Mouse (Mus musculus) left cerebral cortex, adult 18-20 months (tissue): ENCODE results near the gene Chrna5. TPM values are rescaled to one million over a fixed set of nuclear protein-coding genes. Genes with fewer than 3 reads are reported as not detected.
"Not testable (repeated sequence)": the region's sequence is repeated elsewhere in the genome, so short reads cannot be mapped to it uniquely, and the experiment has no call there.

Experiments
- DNase-seq, 2 experiments: peaks; one replicate each; pipeline ENCODE4 v3.0.0; 2021 to 2022; ENCODE audit warnings: low spot score in 2 of 2, mixed read lengths in 1 of 2
- long read RNA-seq, 2 experiments: library from polyadenylated mRNA; stranded (forward); transcript quantifications; one replicate each; pipeline ENCODE4 v2.0.0; 2021
- total RNA-seq, 2 experiments: library from RNA; stranded (reverse); gene quantifications; 2 replicates each; pipeline ENCODE4 v1.2.3; 2021

Chrna5 gene
- 1 to 10 TPM; 3.4 to 3.9 TPM for total RNA-seq
- long read RNA-seq, experiment 1, partial matches to known transcripts: 0 of 2 reads
- long read RNA-seq, experiment 1, other reads (novel, unspliced or antisense): 1 of 2 reads
- long read RNA-seq, experiment 2, partial matches to known transcripts: 0 of 2 reads
- long read RNA-seq, experiment 2, other reads (novel, unspliced or antisense): 2 of 2 reads

DNA sequence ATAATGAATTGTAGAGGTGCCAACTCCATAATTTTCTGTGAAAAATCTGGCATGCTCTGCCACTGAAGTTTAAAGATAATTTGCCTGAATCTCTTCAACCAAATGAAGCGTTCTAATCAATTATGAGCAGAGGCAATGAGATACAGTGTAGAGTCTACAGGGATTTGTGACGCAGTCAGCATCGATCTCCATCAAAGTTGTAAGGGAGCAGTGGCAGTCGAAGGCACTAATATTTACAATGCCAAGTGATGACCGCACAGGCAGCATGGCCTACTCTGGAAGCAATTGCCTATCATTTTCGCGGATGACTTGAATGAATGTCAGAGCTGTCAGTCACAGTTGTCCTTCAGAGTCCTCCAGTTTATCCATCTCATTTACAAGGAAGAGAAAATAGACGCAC, at the start of gene Chrna5:
Chrna5 (plus strand) TSS at position 207 of the 400 bp plus-strand sequence.
- no peak for DNase-seq

DNA sequence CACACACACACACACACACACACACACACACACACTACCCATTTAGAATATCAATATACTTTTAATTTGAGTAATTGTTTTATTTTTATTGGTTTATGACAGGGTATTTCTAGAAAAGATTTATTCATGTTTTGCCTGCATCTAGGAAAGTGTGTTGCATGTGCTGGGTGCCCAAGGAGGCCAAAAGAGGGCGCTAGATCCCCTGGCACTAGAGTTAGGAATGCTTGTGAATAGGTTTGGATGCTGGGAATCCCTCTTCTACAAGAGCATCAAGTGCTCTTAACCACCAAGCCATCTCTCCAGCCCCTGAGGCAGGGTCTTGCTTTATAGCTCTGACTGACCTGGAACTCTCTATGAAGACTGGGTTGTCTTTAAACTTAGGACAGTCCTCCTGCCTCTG, 48.9 kb upstream of the Chrna5 start:
- no peak for DNase-seq

DNA sequence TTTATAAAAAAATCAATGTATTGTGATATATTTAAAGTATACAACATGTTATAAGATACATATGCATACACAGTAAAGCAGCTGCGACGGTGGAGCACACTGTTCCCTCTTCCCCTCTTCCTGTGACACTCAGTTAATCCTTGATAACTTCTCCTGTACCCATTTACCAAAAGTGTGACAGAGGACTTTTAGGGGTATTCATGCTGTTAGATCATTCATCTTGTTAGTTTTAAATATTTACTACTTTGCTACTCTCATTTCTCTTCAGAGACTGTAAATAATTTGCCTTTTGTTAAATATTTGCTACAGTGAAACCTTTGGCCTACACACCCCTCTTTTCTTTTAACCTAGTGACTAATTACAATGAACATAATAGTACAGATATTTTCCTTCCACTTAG, 48.3 kb upstream of the Chrna5 start:
- no peak for DNase-seq

DNA sequence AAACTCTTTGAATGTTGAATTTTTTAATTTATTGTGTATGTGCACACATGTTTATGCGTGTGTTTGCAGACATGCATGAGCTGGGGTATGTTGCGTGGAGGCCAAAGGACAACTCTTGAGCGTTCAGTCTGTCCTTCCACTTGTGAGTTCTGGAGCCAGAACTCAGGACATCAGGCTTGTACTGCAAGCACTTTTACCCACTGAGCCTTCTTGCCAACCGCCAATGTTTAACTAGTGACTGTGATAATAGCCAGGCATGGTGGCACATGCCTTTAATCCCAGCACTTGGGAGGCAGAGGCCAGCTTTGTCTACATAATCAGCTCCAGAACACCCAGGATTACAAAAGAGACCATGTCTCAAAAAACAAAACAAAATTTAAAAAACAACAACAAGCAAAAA, 38.6 kb upstream of the Chrna5 start:
- DNase-seq: no peak

DNA sequence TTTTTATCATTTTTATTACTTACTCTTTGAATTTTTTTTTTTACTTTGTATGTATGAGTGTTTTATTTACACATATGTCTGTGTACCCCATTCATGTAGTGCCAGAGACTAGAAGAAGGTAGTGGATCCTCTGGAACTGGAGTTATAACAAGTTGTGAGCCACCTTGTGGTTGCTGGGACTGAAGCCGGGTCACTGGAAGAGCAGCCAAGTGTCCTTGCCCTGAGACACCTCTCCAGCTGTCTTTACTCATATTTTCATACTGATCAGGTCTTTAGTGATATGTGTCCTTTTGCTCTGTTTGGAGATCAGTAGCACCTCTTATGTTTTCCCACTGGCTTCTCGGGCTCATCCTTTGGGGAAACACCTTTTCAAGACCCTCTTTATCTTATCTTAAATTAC, 36.2 kb upstream of the Chrna5 start:
- no peak for DNase-seq

DNA sequence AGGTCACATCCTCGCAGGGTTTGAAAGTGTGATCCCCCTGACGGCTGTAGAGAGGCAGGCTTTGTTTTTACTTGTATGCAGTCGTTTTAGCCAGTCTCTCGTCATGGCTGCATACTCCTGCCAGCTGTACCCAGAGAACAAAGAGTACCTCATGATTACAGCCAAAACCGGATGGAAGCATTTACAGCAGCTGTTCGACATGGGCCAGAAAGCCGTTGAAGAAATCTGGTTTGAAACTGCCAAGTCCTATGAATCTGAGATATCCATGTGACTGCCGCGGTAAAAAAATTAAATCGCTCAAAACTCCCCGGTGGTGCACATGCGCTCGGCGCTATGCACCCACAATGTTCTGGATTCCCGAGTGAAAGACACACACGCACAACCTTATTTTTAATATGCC, 34.4 kb upstream of the Chrna5 start:
- DNase-seq: no peak

DNA sequence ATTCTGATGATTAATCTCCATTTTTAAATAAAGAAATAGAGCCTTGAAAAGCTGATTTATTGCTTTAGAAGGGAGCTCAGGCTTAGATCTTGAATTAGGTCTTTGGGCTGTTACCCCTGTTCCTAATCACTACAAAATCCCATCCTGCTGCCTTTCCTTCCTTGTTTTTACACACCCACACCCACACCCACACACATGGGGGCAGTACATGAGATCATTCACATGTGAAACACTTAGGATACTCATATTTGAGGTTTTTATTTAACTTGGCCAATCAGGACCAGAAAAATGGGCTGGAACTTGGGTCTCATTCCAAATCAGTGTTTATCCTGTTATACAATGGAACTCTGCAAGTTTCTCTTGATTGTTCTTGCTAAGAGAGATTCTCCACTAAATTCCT, 31.2 kb upstream of the Chrna5 start:
- DNase-seq: no peak

DNA sequence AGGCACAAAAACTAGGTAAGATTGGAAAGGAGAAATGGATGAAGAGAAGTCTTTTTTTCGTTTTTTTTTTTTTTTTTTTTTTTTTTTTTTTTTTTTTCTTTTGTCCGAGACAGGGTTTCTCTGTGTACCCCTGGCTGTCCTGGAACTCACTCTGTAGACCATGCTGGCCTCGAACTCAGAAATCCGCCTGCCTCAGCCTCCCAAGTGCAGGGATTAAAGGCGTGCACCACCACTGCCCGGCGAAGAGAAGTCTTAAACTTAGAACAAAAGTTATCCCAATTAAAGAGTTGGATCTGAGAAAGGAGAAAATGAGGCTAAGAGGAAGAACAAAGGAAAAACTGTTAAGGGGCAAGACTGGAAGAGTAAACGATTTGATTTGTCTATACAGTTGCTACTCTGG, 30.5 kb upstream of the Chrna5 start:
- not testable (repeated sequence) for DNase-seq

DNA sequence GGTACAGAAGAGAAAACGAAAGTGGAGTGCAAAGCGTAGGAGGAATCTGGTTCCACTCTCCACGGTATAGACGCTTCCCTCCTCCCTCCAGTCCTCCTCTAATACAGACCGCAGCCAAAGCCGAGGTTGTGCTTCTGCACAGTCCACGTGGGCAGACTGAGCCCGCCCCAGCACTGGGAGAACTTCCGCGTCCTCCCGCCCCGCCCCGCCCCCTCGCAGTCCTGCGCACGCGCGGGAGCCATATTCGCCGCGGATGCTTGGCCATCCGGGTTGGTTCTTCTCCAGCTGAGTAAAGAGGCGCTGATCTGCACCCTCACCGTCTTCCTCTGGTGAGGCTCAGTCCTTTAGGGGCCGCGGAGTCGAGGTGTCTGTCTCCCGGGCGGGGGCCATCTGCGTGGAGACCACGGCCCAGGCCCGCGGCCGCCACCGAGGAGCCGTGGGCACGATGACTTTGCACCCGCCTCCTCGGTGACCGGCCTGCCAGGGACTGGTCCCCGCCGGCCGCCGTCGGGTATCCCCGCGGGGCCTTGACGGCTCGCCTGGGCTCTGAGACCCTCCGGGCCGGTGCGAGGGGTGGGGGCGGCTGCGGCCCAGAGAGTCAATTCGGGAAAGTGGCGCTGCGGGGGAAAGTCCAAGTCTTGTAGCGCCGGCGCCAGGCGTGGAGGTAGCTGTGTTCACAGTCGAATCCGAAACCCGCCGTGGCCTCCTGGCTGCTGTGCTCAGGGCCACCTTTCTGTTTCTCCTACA, 29.9 kb upstream of the Chrna5 start, which contains the start of the genes Psma4 and AY074887:
Psma4 (plus strand) TSS at position 216 of the 747 bp plus-strand sequence.
AY074887 (minus strand) TSS at position 424 of the 747 bp plus-strand sequence.
- peak; percentile 85 to 89 for DNase-seq

DNA sequence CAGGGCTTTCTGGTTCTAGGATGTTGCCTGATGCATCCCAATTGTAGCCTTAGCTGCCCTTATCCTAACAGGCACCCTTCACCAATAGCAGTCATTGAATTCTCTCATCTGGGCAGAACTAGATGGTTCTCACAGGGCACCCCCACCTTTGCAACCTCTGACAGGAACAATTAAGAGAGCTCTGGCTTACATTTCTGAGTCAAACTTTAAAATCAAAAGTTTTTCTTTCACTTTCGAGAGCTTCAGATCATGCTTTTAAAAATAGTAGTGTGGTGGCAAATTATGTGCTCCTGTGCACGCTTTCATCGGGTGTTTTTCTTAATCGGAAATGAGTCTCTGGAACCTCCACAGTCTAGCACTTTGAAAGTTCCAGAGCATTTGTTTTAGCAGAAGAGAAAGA, 19.6 kb upstream of the Chrna5 start:
- no peak for DNase-seq

DNA sequence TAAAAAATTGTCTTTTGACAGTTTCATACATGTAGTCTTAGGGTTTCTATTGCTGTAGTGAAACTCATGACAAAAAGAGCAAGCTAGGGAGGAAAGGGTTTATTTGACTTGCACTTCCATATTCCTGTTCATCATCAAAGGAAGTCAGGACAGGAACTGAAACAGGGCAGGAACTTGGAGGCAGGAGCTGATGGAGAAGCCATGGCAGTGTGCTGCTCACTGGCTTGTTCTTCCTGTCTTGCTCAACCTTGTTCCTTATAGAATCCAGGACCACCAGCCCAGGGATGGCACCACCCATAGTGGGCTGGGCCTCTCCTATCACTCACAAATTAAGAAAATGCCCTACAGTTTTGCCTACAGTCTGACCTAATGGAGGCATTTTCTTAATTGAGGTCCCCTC, 17.0 kb upstream of the Chrna5 start:
- DNase-seq: no peak

DNA sequence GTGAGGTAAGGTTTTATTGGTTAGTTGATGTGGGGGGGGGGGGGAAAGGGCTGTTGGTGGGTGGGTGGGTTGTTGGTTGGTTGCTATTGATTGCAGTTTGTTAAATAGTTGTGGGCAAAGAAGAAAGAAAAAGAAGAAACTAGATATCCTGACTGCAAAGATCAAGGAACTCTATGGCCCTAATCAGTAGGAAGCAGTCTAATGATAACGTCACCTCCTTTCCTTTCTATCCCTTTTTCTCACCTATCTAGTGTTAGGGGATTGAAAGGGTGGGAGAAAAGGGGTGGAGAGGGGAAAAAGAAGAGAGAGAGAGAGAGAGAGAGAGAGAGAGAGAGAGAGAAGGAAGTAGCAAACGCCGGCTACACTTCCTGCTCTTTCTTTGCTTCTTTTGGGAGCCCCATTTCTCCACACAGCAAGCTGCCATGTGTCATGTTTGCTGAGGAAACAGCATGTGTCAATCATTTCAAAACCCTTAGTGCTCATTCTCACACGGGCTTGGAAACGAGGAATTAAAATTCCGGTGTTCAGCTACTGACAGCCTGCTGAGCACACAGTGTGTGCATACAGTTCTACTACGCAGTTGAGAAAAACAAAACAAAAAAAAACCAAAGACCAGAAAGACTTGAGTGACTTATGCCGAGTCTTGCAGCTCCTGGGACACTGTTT, 10.6 kb upstream of the Chrna5 start:
- no peak for DNase-seq

DNA sequence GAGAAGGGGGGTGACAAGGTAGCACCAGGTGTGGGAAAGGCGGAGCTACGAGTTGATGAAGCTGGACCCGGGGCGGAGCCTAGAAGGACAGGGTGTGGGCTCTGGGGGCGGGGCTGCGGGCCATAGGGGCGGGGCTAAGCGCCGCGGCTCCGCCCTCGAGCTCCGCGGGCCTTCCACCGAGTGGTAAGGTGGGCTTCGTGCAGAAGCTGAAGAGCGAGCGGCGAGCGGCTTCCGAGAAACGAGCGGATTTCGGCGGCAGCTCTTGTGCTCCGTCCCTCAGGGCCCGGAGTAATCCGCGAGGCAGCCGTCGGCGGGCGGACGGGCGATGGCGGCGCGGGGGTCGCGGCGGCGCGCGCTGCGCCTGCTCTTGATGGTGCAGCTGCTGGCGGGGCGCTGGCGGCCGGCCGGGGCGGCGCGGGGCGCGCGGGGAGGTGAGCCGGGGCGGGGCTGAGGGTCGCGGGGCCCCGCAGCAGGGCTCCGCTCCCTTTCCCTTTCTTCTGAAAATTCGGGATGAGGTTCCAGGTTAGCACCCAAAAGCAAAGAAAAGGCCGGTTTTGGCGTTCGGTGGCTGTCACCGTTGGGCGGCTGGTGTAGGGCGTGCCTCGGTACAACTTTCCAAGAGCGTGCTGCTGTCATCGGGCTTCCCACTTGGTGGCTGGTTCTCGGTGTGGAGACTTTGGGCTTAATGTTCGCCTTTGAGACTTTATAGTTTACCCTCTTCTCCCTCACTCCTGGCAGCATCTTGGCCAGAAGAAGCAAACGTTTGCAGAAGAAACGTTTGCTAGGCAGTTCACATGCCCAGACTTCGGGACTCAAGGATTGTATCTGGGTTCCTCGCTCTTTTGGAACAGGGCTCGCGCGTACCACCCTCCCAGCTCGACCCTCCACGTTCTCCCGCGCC, 861 bp downstream of the Chrna5 start:
- peak in 1 of 2 experiments; percentile 19 for DNase-seq

DNA sequence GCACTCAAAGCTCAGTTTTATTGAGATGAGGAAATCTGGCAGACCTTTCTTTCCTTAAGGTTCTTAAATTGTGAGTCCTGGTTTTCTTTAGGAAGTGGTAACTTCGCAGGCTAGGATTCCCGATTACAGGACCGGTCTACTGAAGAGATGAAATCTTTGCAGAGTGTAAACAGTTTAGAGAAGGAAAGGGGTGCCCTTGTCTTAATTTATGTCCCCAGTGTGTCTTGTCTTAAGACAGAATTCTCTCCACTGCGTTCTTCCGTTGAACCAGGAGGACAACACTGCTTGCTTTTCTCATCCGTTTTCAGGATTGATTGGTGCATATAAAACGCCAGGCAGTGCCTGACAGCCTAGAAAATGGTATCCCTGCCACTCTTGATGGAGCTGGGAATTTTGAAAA, 1.7 kb downstream of the Chrna5 start:
- no peak for DNase-seq

DNA sequence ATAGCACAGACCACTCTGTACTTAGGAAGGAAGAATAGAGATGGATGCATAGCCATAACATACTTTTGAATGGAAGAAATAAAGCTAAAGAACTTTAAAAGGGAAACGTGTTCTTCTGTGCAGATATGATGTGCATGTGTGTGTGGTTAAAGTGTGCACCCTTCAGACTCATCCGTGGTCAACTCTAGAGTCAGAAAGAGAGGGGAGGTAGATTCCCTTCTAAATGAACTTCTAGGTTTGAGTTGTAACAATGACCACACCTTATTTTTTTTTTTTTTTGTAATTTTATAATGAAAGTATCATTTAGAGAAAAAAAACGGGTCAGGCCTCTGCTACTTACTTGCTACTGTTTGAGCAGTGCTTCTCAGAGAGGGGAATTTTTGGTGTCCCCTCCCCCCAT, 9.7 kb downstream of the Chrna5 start:
- DNase-seq: no peak

DNA sequence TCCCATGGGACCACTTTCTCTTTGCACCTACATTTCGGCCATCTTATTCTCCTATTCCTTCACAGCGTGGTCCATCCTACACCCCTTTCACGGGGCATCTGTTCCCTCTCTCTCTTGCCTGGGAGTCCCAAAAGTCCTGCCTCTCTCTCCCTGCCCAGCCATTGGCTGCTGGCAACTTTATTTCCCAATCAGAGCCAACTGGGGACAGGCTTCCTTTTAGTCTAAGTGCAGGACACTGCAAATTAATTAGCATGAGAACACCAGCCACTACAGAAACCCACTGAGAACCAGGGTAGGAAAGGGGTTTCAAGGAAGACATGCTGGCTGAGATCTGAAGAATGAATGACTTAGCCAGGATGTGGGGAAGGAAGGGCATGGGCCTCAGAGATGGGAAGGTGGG, 13.7 kb downstream of the Chrna5 start:
- no peak for DNase-seq

DNA sequence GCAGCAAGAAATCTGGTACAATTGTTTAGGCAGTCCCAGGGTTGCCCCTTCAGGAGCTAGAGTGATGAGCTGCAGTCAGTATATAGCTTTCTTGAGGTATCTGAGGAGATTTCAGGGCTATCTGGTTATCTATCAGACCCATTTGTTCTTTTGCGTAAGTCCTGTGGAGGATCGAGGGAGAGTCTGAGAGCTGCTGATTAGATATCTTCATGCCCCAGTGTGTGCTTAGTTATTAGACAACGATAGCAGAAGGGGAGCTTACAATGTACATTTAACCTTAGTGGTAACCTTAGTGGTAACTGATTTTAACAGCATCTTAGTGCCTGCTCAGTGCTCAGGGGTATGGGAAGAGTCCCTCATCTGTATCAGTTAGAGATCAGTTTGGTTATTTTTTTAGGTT, 15.0 kb downstream of the Chrna5 start:
- DNase-seq: no peak

DNA sequence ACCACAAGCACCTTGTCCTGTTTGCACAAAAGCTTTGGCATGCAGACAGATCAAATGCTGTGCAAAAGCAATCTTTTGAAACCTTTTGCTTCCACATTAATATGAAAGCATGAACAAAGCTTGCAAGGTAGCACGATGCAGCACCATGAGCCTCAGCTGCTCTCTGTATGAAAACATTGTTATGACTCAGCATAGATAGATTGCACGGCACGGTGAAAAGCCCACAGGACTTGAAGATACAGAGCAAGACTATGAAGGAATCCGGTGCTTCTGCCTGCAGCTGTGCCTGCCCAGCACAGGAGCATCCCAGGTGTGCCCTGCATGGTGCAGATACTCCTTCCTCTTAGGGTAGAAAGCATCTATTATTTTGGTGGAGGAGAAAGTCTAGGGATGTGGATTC, 22.9 kb downstream of the Chrna5 start:
- no peak for DNase-seq

DNA sequence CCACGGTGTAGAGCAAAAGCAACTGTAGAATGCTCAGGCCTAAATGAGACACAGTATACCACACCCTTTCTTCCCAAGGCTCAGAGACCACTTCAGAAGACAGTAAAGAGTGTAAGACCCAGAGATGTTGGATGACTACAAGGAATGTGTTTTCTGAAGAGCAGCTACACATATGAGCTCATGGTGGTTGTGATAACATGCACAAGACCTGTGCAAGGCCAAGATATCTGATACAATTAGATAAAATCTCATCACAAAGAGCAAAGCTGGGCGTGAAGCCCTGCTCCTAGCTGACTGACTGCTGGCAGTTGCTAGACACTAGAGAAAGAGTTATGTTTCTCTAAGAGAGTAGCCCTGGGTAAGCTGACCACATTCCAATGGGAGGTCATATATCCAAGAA, 29.0 kb downstream of the Chrna5 start:
- no peak for DNase-seq

DNA sequence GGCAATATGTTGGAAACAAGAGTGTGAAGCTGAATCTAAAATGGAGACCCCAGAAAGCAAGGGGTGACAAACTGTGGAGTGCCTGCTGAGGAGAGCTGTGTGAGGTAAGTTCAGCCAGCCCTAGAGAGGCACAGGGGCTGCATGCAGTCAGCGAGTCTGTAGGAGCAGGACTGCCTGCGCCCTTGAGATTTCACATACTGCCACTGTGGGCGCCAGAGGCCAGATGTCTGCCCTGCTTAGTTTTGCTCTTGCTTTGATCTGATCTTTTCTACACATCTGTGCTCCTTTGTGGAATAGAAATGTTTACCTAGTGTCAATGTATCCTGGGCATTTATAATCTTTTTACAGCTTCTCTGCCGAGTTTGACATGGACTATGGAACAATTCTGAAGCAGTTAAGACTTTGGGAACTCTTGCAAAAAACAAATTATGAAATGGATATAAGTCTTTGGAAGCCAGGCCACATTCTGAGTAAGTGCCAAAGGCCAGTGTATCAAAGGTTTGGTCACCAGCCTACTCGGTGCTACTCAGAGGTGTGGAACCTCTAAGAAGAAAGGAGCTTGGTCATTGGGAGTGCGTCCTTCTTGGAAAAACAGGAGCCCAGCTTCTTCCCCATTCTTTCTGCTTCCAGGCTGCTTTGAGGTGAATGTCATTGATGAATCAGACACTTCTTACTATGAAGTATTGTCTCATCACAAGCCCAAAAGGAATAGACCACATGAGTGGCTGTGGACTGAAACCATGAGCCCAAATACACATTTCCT, 30.1 kb downstream of the Chrna5 start:
- DNase-seq: no peak

DNA sequence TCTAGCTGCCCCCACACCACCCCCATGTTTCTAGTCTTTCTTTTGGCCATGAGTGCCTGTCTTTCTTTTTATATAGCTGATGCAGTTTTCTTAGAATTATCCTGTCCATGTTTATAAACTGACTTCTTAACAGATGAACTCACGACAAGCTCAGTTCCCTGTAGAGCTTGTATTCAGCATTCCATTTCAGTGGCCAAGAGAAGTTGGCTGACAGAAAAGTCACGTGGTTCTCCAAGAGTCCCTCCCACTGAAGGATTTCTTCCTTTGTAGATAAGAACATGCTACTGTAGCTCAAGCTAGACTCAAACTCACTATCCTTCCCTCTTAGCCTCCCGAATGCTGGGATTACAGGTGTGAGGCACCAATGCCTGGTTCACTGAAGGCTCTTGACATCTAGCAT, 36.2 kb downstream of the Chrna5 start:
- no peak for DNase-seq
